Mouse (Mus musculus) spleen, adult 2 months (tissue): ENCODE measurements around the gene Unc5a. TPM values are rescaled to one million over a fixed set of nuclear protein-coding genes. Genes with fewer than 3 reads are reported as not detected.

ENCODE experiments used
- DNase-seq, 2 experiments: peaks; one replicate each; pipeline versions ENCODE4 v3.0.0 to v3.0.0-alpha.2; 2012 to 2021; ENCODE audit warnings: low spot score in 2 of 2, low read depth in 1 of 2
- H3K27ac ChIP-seq: fragments of 200-500 bp; 2 replicates; pipeline ENCODE4 v1.5.1; 2012; ENCODE audit warnings: low read length, inconsistent platforms; ENCODE audit not compliant: insufficient read depth
- H3K27me3 ChIP-seq: fragments of 200-500 bp; 2 replicates; pipeline ENCODE4 v1.6.1; 2012; ENCODE audit warnings: mild to moderate bottlenecking, moderate library complexity, low read length, inconsistent platforms; ENCODE audit not compliant: control insufficient read depth, insufficient read depth
- H3K36me3 ChIP-seq: fragments of 200-500 bp; 2 replicates; pipeline ENCODE4 v1.6.1; 2012; ENCODE audit warnings: mild to moderate bottlenecking, low read length, inconsistent platforms; ENCODE audit not compliant: control insufficient read depth, insufficient read depth
- H3K4me1 ChIP-seq: fragments of 200-500 bp; 2 replicates; pipeline ENCODE4 v1.6.1; 2011; ENCODE audit warnings: inconsistent platforms; ENCODE audit not compliant: control insufficient read depth, insufficient read depth, insufficient read length
- H3K4me3 ChIP-seq: fragments of 200-500 bp; 2 replicates; pipeline ENCODE4 v1.5.1; 2011; ENCODE audit warnings: mild to moderate bottlenecking, inconsistent platforms; ENCODE audit not compliant: insufficient read depth, insufficient read length; ENCODE audit errors: extremely low read depth
- CTCF ChIP-seq: fragments of 200-500 bp; IDR thresholded peaks from 2 replicates; pipeline ENCODE4 v1.5.1; 2011; ENCODE audit warnings: mild to moderate bottlenecking, inconsistent platforms; ENCODE audit not compliant: insufficient read depth, insufficient read length, insufficient replicate concordance; ENCODE audit errors: extremely low read depth
- POLR2A ChIP-seq: fragments of 200-500 bp; IDR thresholded peaks from 2 replicates; pipeline ENCODE4 v1.6.1; 2011; ENCODE audit warnings: low read depth, low read length, inconsistent platforms
- WGBS: fragments of 180-500 bp; shearing (Covaris S2); methylation state at CpG from one replicate; pipeline ENCODE4 v1.1.7; 2018; 5-methylcytosine and 5-hydroxymethylcytosine counted together
- polyA plus RNA-seq: library from polyadenylated mRNA; depleted of rRNA; stranded (reverse); fragments of >200 nt; gene quantifications from 2 replicates; pipeline ENCODE4 v1.2.3, GENCODE M21; 2012

Gene Unc5a
- polyA plus RNA-seq, 1 experiment = 3.9 TPM

- H3K4me1 ChIP-seq = 0 out of 2 replicates have a peak, but pooled peaks cover 3% of the 10 kb centered on the region
- H3K36me3 ChIP-seq = no peaks in the 10 kb centered on the region
- DNase-seq = no peak
- 88% methylated on average over 6 of the region's 6 CpGs for WGBS
- no peaks in the 10 kb centered on the region for H3K27me3 ChIP-seq
- TF ChIP-seq POLR2A = no peak
- H3K4me3 ChIP-seq = no peak overlapping the region
- no peak overlapping the region for H3K27ac ChIP-seq
Measured at GRCm38 (mm10) chr13:54965256-54965655, 16.0 kb downstream of the Unc5a start.

DNA sequence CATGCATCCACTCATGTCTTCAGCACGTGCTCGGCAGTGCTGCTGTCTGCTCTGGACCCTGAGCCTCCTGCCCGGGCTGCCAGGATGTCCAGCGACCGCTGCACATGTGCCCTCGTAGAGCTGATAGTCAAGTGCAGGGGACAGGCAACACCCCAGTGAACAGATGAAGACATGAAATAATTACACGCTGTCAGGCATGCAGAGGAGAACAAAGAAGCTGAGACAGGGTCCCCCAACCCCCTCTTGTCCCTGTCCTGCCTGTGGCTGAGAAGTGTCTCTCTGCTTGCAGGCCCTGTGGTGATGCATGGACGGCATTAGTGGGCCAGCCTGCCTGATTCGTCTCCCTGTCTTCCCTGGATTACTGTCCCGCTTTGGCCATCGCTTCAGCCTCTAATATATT is 18.3 kb downstream of the Unc5a start:
- H3K36me3 ChIP-seq = no peaks in the 10 kb centered on the region
- 0 out of 2 replicates have a peak, but pooled peaks cover 3% of the 10 kb centered on the region for H3K4me1 ChIP-seq
- 87% methylated on average over 11 of the region's 11 CpGs for WGBS
- H3K27ac ChIP-seq = no peak overlapping the region
- no peaks in the 10 kb centered on the region for H3K27me3 ChIP-seq
- TF ChIP-seq CTCF (no peak), POLR2A (no peak)
- H3K4me3 ChIP-seq = no peak overlapping the region
- DNase-seq = no peak

GRCm38 (mm10) chr13:54968636-54969035 is 19.4 kb downstream of the Unc5a start:
- Histone ChIP-seq H3K4me3 (no peak overlapping the region), H3K27me3 (no peaks in the 10 kb centered on the region), H3K27ac (no peak overlapping the region), H3K36me3 (no peaks in the 10 kb centered on the region), H3K4me1 (0 out of 2 replicates have a peak, but pooled peaks cover under 1% of the 10 kb centered on the region)
- WGBS = 61% methylated on average over 5 of the region's 5 CpGs
- no peak for TF ChIP-seq CTCF
- no peak for TF ChIP-seq POLR2A
- DNase-seq = no peak

DNA sequence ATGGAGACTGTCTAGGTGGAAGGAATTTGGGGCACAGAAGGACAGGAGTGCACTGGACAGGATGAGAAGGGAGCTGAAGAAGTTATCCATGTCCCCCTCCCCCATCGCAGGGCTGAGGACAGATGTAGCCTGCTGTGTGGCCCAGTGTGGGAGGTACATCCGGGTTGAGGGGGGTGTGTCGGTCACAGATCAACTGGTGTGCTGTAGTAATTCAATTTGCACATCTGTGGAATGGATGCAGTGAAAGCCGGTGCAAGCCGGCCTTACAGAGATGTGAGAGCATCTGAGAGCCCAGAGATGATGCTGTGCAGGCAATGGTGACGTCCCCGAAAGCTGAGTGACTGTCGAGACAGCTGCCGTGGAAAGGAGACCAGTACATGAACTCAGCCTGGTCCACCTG is 20.3 kb downstream of the Unc5a start:
- Histone ChIP-seq H3K36me3 (no peaks in the 10 kb centered on the region), H3K27me3 (no peaks in the 10 kb centered on the region), H3K4me3 (no peak overlapping the region), H3K27ac (no peak overlapping the region), H3K4me1 (no peaks in the 10 kb centered on the region)
- DNase-seq = no peak
- WGBS = 64% methylated on average over 9 of the region's 9 CpGs
- TF ChIP-seq POLR2A = no peak
- no peak for TF ChIP-seq CTCF

GRCm38 (mm10) chr13:54970521-54971247 is 21.5 kb downstream of the Unc5a start:
- H3K27me3 ChIP-seq = no peaks in the 10 kb centered on the region
- no peaks in the 10 kb centered on the region for H3K4me1 ChIP-seq
- DNase-seq = no peak
- TF ChIP-seq POLR2A = no peak
- no peak for TF ChIP-seq CTCF
- WGBS = 44% methylated on average over 14 of the region's 14 CpGs
- H3K36me3 ChIP-seq = no peaks in the 10 kb centered on the region
- no peak overlapping the region for H3K27ac ChIP-seq
- no peak overlapping the region for H3K4me3 ChIP-seq

DNA sequence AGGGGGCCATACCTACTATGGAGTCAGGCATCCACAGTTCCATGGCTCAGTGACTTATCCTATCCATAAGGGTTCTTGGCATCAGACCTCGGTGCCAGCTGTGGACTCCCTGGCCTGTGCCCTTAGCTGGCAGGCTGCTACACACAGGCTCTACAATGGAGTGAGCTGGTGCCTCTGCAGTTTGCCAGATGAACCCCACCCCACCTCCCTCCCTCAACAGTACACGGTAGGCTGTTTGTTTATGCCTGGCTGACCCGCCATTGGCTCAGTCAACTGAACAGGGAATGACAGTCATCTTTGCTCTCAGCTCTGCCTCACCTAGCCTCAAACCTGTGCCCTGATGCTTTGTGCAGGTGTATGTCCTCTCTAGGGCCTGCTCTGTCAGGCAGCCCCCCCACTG is 26.3 kb downstream of the Unc5a start:
- Histone ChIP-seq H3K36me3 (no peaks in the 10 kb centered on the region), H3K4me1 (no peaks in the 10 kb centered on the region), H3K27ac (no peak overlapping the region), H3K27me3 (no peaks in the 10 kb centered on the region), H3K4me3 (no peak overlapping the region)
- no peak for DNase-seq
- TF ChIP-seq POLR2A (no peak), CTCF (no peak)
- WGBS = 78% methylated on average over 3 of the region's 3 CpGs

DNA sequence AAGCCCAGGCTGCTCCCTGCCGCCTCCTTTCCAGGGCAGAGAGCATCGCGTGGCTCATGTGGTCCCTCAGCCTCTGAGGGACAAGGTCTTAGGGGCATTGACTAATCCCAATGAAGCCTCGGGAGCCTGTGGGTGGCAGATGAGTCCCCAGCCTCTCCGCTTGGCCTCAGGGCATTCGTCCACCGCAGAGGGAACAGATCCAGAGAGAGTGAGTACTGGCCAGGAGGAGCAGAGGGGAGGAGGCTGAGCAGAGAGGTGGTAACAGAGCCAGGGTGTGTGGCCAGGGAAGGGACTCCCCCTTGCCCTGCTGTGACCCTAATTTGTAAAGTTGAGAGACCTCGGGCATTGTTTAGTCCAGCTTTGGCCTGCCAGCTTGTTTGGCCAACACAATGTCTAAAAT is 29.6 kb downstream of the Unc5a start:
- DNase-seq = no peak

More for the DNA sequence above, 29.6 kb downstream of the Unc5a start:
- no peaks in the 10 kb centered on the region for H3K27me3 ChIP-seq
- no peak for TF ChIP-seq POLR2A
- no peak for TF ChIP-seq CTCF
- H3K36me3 ChIP-seq = no peaks in the 10 kb centered on the region
- no peaks in the 10 kb centered on the region for H3K4me1 ChIP-seq
- H3K27ac ChIP-seq = no peak overlapping the region
- no peak overlapping the region for H3K4me3 ChIP-seq
- WGBS = 77% methylated on average over 8 of the region's 8 CpGs
